Mouse (Mus musculus): ENCODE results near the gene Clcn6. TPM values are rescaled to one million over a fixed set of nuclear protein-coding genes. Genes with fewer than 3 reads are reported as not detected.

The Clcn6 gene
- polyA plus RNA-seq, 1 experiment from 2014 or later: 8.2 TPM

DNA sequence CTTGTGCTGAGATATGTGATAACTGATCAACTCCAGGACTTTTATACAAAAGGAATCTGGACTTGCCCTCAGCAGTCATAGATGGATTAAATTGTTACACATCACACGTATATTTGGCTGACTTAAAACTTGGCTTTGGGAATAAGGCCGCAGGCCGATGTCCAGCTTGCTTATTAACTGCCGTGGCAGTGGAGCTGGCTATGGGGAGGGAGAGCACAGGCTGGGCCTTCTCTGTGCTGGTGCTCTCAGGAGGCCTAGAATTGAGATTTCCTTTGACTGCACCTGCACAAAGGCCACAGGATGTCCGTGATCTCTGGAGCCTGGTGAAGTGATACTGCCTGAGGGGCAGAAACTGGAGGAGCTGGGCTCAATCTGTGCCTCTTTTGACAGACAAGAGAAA lies 8.1 kb downstream of the Clcn6 start:
- 85% methylated on average over 5 of the region's 5 CpGs for WGBS
- no peak overlapping the region for H3K9ac ChIP-seq
- H3K9me3 ChIP-seq: no peaks in the 10 kb centered on the region
- no peaks in the 10 kb centered on the region for H3K4me1 ChIP-seq
- H3K4me2 ChIP-seq (replicated peaks): no peak overlapping the region
- no peaks in the 10 kb centered on the region for H3K27me3 ChIP-seq
- no peak for ATAC-seq (ENCODE audit: low FRiP score, low read depth)
- H3K27ac ChIP-seq: no peak overlapping the region
- no peak overlapping the region for H3K4me3 ChIP-seq
- peaks cover 67% of the 10 kb centered on the region for H3K36me3 ChIP-seq

- Histone ChIP-seq H3K9me3 (no peaks in the 10 kb centered on the region), H3K4me3 (no peak overlapping the region), H3K36me3 (peaks cover 69% of the 10 kb centered on the region), H3K27ac (no peak overlapping the region), H3K9ac (no peak overlapping the region), H3K27me3 (no peaks in the 10 kb centered on the region), H3K4me1 (no peaks in the 10 kb centered on the region), H3K4me2 (replicated peaks) (no peak overlapping the region)
- 94% methylated on average over 7 of the region's 7 CpGs for WGBS
- ATAC-seq (ENCODE audit: low FRiP score, low read depth): no peak
Measured at GRCm38 (mm10) chr4:148029297-148029696, 9.3 kb downstream of the Clcn6 start.

- WGBS: 90% methylated on average over 3 of the region's 3 CpGs
- Histone ChIP-seq H3K9me3 (no peaks in the 10 kb centered on the region), H3K9ac (no peak overlapping the region), H3K36me3 (peaks cover 94% of the 10 kb centered on the region), H3K4me1 (no peaks in the 10 kb centered on the region), H3K4me3 (no peak overlapping the region), H3K4me2 (replicated peaks) (no peak overlapping the region), H3K27me3 (no peaks in the 10 kb centered on the region), H3K27ac (no peak overlapping the region)
- ATAC-seq (ENCODE audit: low FRiP score, low read depth): no peak
Measured at GRCm38 (mm10) chr4:148024003-148024402, 14.6 kb downstream of the Clcn6 start.

DNA sequence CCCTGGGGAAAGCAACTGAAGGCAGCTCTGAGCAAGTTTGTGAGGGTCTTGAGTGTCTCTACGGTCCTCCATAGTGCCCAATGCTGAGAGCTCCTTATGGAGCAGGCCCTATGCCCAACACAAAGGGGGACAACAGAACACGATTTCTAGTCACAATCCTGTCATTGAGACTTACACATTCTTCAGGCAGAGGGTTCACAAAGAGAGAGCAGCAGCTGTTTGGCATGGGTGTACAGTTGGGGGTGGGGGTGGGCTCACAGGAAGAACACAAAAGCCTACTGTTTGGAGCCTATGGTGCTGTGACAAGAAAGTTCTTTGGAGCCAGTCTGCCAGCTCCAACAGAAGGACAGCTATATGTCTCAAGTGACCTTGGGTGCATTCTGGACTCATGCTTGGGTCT lies 20.2 kb downstream of the Clcn6 start:
- no peaks in the 10 kb centered on the region for H3K4me1 ChIP-seq
- no peak overlapping the region for H3K9ac ChIP-seq
- no peak overlapping the region for H3K4me3 ChIP-seq
- H3K36me3 ChIP-seq: peaks cover 98% of the 10 kb centered on the region
- no peaks in the 10 kb centered on the region for H3K9me3 ChIP-seq
- H3K4me2 ChIP-seq (replicated peaks): no peak overlapping the region
- 71% methylated on average over 2 of the region's 2 CpGs for WGBS
- peak overlapping the region; percentile 58; the same call in 1 of the 2 replicates for H3K27ac ChIP-seq
- ATAC-seq (ENCODE audit: low FRiP score, low read depth): 0 out of 2 replicates have a peak, but pooled peaks have one; percentile 17
- H3K27me3 ChIP-seq: no peaks in the 10 kb centered on the region

GRCm38 (mm10) chr4:148016981-148017380 lies 21.6 kb downstream of the Clcn6 start:
- no peak overlapping the region for H3K27ac ChIP-seq
- H3K9ac ChIP-seq: no peak overlapping the region; the same call in 1 of the 2 replicates
- no peaks in the 10 kb centered on the region for H3K4me1 ChIP-seq
- H3K36me3 ChIP-seq: peaks cover 98% of the 10 kb centered on the region
- no peaks in the 10 kb centered on the region for H3K27me3 ChIP-seq
- no peak overlapping the region for H3K4me3 ChIP-seq
- no peaks in the 10 kb centered on the region for H3K9me3 ChIP-seq
- H3K4me2 ChIP-seq (replicated peaks): no peak overlapping the region
- WGBS: 78% methylated on average over 3 of the region's 3 CpGs
- no peak for ATAC-seq (ENCODE audit: low FRiP score, low read depth)

- Histone ChIP-seq H3K4me1 (no peaks in the 10 kb centered on the region), H3K9ac (no peak overlapping the region), H3K4me3 (no peak overlapping the region), H3K9me3 (no peaks in the 10 kb centered on the region), H3K27me3 (no peaks in the 10 kb centered on the region), H3K4me2 (replicated peaks) (no peak overlapping the region), H3K36me3 (peaks cover 98% of the 10 kb centered on the region), H3K27ac (no peak overlapping the region)
- WGBS: 80% methylated on average over 10 of the region's 10 CpGs
- no peak for ATAC-seq (ENCODE audit: low FRiP score, low read depth)
Measured at GRCm38 (mm10) chr4:148015418-148015817, 23.2 kb downstream of the Clcn6 start.

DNA sequence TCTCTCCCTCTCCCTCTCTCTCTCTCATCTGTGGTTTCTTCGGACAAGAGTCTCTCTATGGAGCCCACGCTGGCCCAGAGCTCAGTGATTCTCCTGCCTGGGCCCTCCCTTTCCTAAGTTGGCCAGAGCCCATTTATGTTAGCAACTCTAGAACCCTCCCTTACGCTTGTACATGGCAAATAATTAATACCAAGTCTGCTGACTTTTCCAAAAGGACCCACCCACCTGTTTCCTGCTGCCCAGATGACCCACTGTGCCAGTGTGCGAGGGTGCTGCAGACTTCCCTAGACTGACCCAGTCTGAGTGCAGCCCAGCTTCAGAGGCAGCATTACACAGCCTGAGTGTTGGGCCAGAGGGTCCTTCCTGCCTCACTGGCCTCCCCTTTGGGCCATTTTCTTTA lies 26.4 kb downstream of the Clcn6 start:
- Histone ChIP-seq H3K27me3 (no peaks in the 10 kb centered on the region), H3K4me2 (replicated peaks) (no peak overlapping the region), H3K4me3 (no peak overlapping the region), H3K27ac (no peak overlapping the region), H3K9me3 (no peaks in the 10 kb centered on the region), H3K9ac (no peak overlapping the region), H3K4me1 (no peaks in the 10 kb centered on the region), H3K36me3 (peaks cover 99% of the 10 kb centered on the region)
- no peak for ATAC-seq (ENCODE audit: low FRiP score, low read depth)
- WGBS: 90% methylated on average over 4 of the region's 4 CpGs

DNA sequence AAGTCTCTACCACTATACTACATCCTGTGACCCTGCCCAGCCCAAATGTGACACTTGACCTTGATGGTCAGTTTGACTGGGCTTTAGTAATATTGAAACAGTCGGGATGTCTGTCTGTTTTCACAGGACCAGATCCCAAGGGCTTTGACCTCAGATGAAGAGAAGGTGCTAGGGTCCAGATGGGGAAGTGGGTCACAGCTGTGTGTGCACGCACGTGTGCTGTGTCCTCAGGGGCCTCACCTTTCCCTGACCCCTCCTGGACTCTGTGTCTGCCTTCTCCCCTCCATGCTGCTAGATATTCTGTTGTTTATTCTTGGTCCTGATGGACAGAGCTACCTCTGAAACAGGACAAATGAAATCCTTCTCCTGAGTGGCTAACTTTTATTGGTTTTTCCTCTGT lies 27.3 kb downstream of the Clcn6 start:
- Histone ChIP-seq H3K4me2 (replicated peaks) (no peak overlapping the region), H3K36me3 (peaks cover 99% of the 10 kb centered on the region), H3K9me3 (no peaks in the 10 kb centered on the region), H3K4me3 (no peak overlapping the region), H3K9ac (no peak overlapping the region), H3K27ac (no peak overlapping the region), H3K4me1 (no peaks in the 10 kb centered on the region), H3K27me3 (no peaks in the 10 kb centered on the region)
- WGBS: 81% methylated on average over 3 of the region's 3 CpGs
- no peak for ATAC-seq (ENCODE audit: low FRiP score, low read depth)

GRCm38 (mm10) chr4:148009641-148010040 lies 29.0 kb downstream of the Clcn6 start:
- H3K27ac ChIP-seq: no peak overlapping the region
- no peaks in the 10 kb centered on the region for H3K27me3 ChIP-seq
- no peak overlapping the region for H3K4me2 ChIP-seq (replicated peaks)
- H3K4me3 ChIP-seq: no peak overlapping the region
- 89% methylated on average over 2 of the region's 2 CpGs for WGBS
- H3K4me1 ChIP-seq: no peaks in the 10 kb centered on the region
- ATAC-seq (ENCODE audit: low FRiP score, low read depth): no peak
- H3K9me3 ChIP-seq: no peaks in the 10 kb centered on the region
- peaks cover 99% of the 10 kb centered on the region for H3K36me3 ChIP-seq
- no peak overlapping the region for H3K9ac ChIP-seq

DNA sequence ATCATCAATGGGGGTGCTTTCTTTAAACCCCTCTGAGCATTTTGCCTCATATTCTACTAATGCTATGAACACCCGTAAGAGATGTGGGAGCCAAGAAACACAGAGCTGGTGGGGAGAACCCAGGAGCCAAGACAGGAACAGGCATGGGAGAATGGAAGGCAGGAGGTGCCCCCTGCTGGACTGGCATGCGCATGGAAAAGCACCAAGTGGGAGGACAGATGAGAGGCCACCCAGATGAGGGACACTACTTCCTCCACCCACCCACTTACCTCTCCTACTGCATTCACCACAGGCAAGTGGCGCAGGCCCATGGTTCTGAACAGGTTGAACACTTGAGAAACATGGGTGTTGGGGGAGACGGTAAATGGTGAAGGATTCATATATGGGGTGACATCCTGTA lies 30.2 kb downstream of the Clcn6 start:
- Histone ChIP-seq H3K9ac (no peak overlapping the region), H3K36me3 (peaks cover 93% of the 10 kb centered on the region), H3K9me3 (no peaks in the 10 kb centered on the region), H3K4me1 (no peaks in the 10 kb centered on the region), H3K27ac (no peak overlapping the region), H3K4me2 (replicated peaks) (no peak overlapping the region), H3K4me3 (no peak overlapping the region), H3K27me3 (no peaks in the 10 kb centered on the region)
- WGBS: 84% methylated on average over 4 of the region's 4 CpGs
- ATAC-seq (ENCODE audit: low FRiP score, low read depth): no peak

DNA sequence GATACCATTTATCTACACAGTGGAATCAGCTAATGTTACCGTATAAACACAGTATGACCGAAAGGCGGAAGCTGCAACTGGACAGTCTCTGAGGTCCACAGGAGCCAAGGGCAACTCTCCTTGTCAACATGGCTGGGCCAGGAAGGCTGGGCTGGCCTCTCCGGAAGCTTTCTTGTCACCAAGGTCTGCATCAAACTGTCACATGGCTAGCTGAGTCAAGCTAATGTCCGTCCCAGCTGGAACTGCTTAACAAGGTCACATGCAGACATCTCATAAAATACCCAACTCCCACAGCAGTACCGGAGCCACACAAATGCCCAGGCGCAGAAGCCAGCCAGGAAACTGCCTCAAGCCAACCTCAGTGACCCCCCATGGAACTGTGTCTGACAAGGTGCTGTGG lies 34.3 kb downstream of the Clcn6 start:
- peaks cover 52% of the 10 kb centered on the region for H3K36me3 ChIP-seq

DNA sequence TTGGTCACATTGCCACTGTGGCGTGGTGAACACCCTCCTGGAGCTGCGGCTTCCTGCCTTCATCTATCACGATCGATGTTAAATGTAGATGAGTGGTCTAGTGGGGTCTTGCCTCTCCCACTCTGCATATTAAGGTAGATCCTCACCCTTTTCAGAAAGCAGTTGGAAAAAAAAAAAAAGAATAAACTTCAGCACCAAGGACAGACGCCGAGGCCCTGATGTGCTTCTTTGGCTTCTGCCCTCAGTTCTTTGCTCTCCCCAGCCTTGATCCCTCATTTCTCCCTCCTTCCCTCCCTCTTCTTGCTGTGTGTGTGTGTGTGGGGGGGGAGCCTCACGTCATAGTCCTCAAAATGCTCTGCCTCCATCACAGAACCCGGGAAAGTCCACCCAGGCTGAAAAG lies 36.8 kb downstream of the Clcn6 start:
- no peaks in the 10 kb centered on the region for H3K9me3 ChIP-seq
- WGBS: 50% methylated on average over 8 of the region's 8 CpGs
- no peak overlapping the region for H3K9ac ChIP-seq
- no peaks in the 10 kb centered on the region for H3K4me1 ChIP-seq
- no peak overlapping the region for H3K4me3 ChIP-seq
- ATAC-seq (ENCODE audit: low FRiP score, low read depth): no peak
- H3K36me3 ChIP-seq: peaks cover 27% of the 10 kb centered on the region
- no peak overlapping the region for H3K4me2 ChIP-seq (replicated peaks)
- H3K27me3 ChIP-seq: no peaks in the 10 kb centered on the region
- H3K27ac ChIP-seq: no peak overlapping the region

More for the DNA sequence above, 34.3 kb downstream of the Clcn6 start:
- Histone ChIP-seq H3K4me2 (replicated peaks) (no peak overlapping the region), H3K4me3 (no peak overlapping the region), H3K9me3 (no peaks in the 10 kb centered on the region), H3K9ac (no peak overlapping the region), H3K4me1 (no peaks in the 10 kb centered on the region), H3K27ac (no peak overlapping the region), H3K27me3 (no peaks in the 10 kb centered on the region)
- ATAC-seq (ENCODE audit: low FRiP score, low read depth): no peak
- 52% methylated on average over 7 of the region's 7 CpGs for WGBS

DNA sequence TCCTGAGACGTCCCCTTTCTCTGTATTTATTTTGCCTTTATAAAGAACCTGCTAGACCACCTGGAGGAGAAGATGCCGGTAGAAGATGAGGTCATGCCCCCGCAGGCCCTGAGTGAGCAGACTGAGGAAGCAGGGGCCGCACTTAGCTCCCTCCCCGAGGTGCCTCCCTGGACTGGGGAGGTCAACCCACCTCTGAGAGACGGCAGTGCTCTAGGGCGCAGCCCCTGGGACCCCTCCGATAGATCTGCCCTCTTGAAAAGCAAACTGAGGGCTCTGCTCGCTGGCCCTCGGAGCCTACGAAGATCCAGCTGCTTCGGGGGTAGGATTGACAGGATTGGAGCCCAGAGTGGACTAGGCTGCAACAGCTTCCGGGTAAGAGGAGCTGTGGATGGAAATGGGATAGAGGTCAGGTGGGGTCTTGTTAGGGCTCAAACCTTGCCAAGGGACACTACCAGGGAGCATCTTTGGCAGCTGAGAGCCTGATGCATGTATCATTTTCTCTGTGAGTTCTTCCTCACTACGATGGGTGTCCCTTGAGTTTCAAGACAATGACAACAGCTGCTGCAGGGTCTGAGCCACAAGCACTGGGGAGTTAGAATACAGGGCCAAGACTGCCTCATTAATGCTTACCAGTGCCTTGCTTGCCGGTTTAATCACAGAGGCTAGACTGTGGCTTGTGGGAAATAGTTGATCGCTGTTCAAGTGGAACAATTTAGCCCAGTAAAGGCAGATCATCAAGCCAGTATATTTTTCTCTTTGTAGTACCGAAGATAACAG lies 37.4 kb downstream of the Clcn6 start:
- no peaks in the 10 kb centered on the region for H3K9me3 ChIP-seq
- H3K9ac ChIP-seq: no peak overlapping the region
- no peak overlapping the region for H3K4me3 ChIP-seq
- no peak overlapping the region for H3K4me2 ChIP-seq (replicated peaks)
- 80% methylated on average over 17 of the region's 17 CpGs for WGBS
- H3K4me1 ChIP-seq: no peaks in the 10 kb centered on the region
- H3K27ac ChIP-seq: no peak overlapping the region
- peaks cover 21% of the 10 kb centered on the region for H3K36me3 ChIP-seq
- no peak for ATAC-seq (ENCODE audit: low FRiP score, low read depth)
- H3K27me3 ChIP-seq: no peaks in the 10 kb centered on the region
